Mouse (Mus musculus) cortical plate, adult 2 months (tissue): ENCODE measurements at regions not wholly inside any gene's neighbourhood (a gene's known extent, or its start where the extent isn't known, plus 50 kb on each side); places are given as distances from the start of the nearest gene placed in this dataset.

ENCODE experiments used
- CTCF ChIP-seq: fragments of 200-500 bp; IDR thresholded peaks from 2 replicates; pipeline ENCODE4 v1.5.1; 2011; ENCODE audit warnings: mild to moderate bottlenecking, control low read depth, low read length; ENCODE audit not compliant: insufficient read depth; ENCODE audit errors: extremely low read depth
- POLR2A ChIP-seq: fragments of 200-500 bp; IDR thresholded peaks from 2 replicates; pipeline ENCODE4 v1.6.1; 2011; ENCODE audit warnings: mild to moderate bottlenecking, low read length, control low read depth; ENCODE audit not compliant: insufficient read depth; ENCODE audit errors: extremely low read depth

DNA sequence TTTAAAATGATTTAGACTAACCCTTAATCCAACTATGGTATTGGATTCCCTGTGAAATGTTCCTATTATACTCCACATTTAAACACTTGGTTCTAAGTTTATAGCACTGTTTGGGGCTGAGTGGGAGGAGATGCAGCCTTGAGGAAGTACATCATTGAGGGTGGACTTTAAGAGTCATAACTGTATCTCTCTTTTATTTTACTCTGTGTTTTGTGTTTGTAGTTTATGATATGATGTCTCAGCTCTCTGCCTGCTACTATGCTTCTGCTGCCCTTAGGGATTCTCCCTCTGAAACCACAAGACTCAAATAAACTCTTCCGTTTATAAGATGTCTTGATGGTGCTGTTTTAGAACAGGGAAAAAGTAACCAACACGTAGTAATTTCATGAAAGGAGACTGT lies 797.7 kb upstream of the Sel1l start:
- TF ChIP-seq CTCF (no peak), POLR2A (no peak)
